Mouse (Mus musculus): Measurements from ENCODE around the gene Scamp5. TPM values are rescaled to one million over a fixed set of nuclear protein-coding genes. Genes with fewer than 3 reads are reported as not detected.

The Scamp5 gene
- polyA plus RNA-seq, 1 experiment, result 76.4 TPM

DNA sequence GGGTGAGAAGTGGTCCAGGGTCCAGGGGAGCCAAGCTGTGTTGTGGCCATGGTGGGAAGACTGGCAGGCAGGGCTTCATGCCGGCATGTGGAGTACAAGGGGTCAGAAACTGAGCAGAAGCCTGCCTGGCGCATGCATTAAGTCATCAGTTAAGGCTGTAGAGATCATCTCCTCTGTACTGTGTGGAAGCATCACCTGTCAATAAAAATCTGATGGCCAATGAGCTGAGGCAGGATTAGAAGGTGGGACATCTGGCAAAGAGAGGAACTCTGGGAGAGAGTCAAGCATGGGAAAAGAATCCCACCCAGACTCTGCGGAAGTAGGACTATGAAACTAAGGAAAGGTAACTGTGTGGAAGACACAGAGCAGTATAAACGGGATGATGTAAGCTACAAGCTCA, 14.3 kb downstream of the Scamp5 start:
- no peak overlapping the region for H3K27ac ChIP-seq (ENCODE audit: insufficient read depth, low read depth, low read length)
- no peaks in the 10 kb centered on the region for H3K4me1 ChIP-seq (ENCODE audit: control insufficient read depth, insufficient read depth, low read length)
- H3K36me3 ChIP-seq (ENCODE audit: control insufficient read depth, insufficient read depth, low read length), result no peaks in the 10 kb centered on the region
- H3K4me3 ChIP-seq (ENCODE audit: insufficient read depth, low read depth, low read length), result no peak overlapping the region
- no peak for DNase-seq
- H3K27me3 ChIP-seq (replicated peaks; ENCODE audit: control insufficient read depth, insufficient read depth, low read length), result no peaks in the 10 kb centered on the region
- TF ChIP-seq CTCF (conservative IDR thresholded peaks at IDR 0.05; ENCODE audit: insufficient read depth, insufficient read length, low read depth, low read length) (no peak), POLR2A (IDR thresholded peaks at IDR 0.05; ENCODE audit: low read depth, low read length) (no peak)
- WGBS, result 82% methylated on average over 4 of the region's 4 CpGs

DNA sequence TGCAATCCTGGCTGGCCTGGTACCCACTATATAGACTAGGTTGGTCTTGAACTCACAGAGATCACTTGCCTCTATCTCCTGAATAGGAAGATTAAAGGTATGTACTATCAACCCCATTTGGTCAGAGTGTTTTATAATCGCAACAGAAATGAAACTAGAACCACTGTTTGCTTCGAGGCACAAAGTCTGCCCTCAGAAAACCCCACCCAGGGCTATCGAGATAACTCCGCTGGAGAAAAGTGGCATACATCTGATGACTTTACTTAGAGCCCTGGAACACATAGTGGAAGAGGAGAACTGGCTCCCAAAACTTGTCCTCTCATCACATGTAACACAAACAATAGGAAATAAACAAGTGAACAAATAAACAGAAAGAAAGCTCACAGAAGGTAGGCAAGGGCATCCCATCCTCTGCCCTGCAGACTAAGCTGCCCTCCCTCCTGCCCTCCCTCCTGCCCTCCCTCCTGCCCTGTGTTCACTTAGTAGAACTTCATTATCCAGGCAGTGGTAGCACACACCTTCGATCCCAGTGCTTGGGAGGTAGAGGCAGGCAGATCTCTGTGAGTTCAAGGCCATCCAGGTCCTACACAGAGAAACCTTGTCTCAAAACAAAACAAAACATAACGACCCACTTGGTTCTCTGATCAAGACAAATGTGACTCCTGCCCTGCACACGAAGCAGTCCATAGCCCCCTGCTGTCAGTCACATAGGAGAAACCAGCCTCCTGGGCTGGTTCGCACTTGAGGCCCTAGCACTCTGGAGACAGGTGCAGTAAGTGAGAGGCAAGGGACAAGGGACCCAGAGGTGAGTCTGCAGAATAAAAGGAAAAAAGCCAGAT, 15.0 kb downstream of the Scamp5 start:
- 75% methylated on average over 8 of the region's 8 CpGs for WGBS

DNA sequence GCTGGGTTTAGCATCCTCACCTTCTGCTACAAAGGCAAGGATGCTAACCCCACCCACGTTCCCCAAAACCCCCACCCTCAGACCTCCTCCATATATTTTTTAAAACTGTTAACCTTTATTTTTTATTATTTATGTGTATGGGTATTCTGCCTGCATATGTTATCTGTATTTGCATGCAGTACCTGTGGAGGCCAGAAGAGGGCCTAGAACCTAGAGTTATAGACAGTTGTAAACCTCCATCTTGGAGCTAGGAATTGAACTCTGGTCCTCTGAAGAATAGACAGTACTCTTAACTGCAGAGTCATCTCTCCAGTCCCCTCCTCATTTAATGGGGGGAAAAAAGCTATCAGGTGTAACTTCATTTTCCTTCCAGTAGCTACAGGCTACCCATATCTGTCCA, 18.1 kb downstream of the Scamp5 start:
- H3K4me3 ChIP-seq (ENCODE audit: insufficient read depth, low read depth, low read length), result no peak overlapping the region
- no peaks in the 10 kb centered on the region for H3K36me3 ChIP-seq (ENCODE audit: control insufficient read depth, insufficient read depth, low read length)
- DNase-seq, result no peak
- H3K27me3 ChIP-seq (replicated peaks; ENCODE audit: control insufficient read depth, insufficient read depth, low read length), result no peaks in the 10 kb centered on the region
- TF ChIP-seq CTCF (conservative IDR thresholded peaks at IDR 0.05; ENCODE audit: insufficient read depth, insufficient read length, low read depth, low read length) (no peak), POLR2A (IDR thresholded peaks at IDR 0.05; ENCODE audit: low read depth, low read length) (no peak)
- no peak overlapping the region for H3K27ac ChIP-seq (ENCODE audit: insufficient read depth, low read depth, low read length)
- H3K4me1 ChIP-seq (ENCODE audit: control insufficient read depth, insufficient read depth, low read length), result no peaks in the 10 kb centered on the region
- WGBS, result 58% methylated on average over 1 of the region's 1 CpGs

More for the DNA sequence above, 15.0 kb downstream of the Scamp5 start:
- H3K27ac ChIP-seq (ENCODE audit: insufficient read depth, low read depth, low read length), result no peak overlapping the region
- H3K36me3 ChIP-seq (ENCODE audit: control insufficient read depth, insufficient read depth, low read length), result no peaks in the 10 kb centered on the region
- TF ChIP-seq POLR2A (IDR thresholded peaks at IDR 0.05; ENCODE audit: low read depth, low read length) (no peak), CTCF (conservative IDR thresholded peaks at IDR 0.05; ENCODE audit: insufficient read depth, insufficient read length, low read depth, low read length) (no peak)
- H3K4me3 ChIP-seq (ENCODE audit: insufficient read depth, low read depth, low read length), result no peak overlapping the region
- DNase-seq, result no peak
- H3K27me3 ChIP-seq (replicated peaks; ENCODE audit: control insufficient read depth, insufficient read depth, low read length), result no peaks in the 10 kb centered on the region
- no peaks in the 10 kb centered on the region for H3K4me1 ChIP-seq (ENCODE audit: control insufficient read depth, insufficient read depth, low read length)

DNA sequence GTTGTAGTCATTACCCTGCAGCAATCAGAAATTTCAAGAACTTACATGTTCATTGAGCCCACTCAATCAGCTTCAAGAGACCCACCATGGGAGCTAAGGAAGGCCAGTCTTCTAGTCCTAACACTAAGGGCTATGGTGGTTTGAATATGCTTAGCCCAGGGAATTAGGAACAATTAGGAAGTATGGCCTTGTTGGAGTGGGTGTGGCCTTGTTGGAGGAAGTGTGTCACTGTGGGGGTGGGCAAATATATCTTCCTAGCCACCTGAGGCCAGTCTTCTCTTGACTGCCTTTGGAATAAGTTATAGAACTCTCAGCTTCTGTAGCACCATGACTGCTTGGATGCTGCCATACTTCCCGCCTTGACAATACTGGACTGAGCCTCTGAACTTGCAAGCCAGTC, 27.2 kb downstream of the Scamp5 start:
- Histone ChIP-seq H3K27me3 (replicated peaks; ENCODE audit: control insufficient read depth, insufficient read depth, low read length) (no peaks in the 10 kb centered on the region), H3K4me1 (ENCODE audit: control insufficient read depth, insufficient read depth, low read length) (peaks cover 16% of the 10 kb centered on the region), H3K4me3 (ENCODE audit: insufficient read depth, low read depth, low read length) (no peak overlapping the region), H3K36me3 (ENCODE audit: control insufficient read depth, insufficient read depth, low read length) (no peaks in the 10 kb centered on the region; the same call in 1 of the 2 replicates), H3K27ac (ENCODE audit: insufficient read depth, low read depth, low read length) (no peak overlapping the region)
- no peak for DNase-seq
- TF ChIP-seq CTCF (conservative IDR thresholded peaks at IDR 0.05; ENCODE audit: insufficient read depth, insufficient read length, low read depth, low read length), result no peak
- TF ChIP-seq POLR2A (IDR thresholded peaks at IDR 0.05; ENCODE audit: low read depth, low read length), result no peak
- WGBS, result 97% methylated on average over 1 of the region's 1 CpGs

DNA sequence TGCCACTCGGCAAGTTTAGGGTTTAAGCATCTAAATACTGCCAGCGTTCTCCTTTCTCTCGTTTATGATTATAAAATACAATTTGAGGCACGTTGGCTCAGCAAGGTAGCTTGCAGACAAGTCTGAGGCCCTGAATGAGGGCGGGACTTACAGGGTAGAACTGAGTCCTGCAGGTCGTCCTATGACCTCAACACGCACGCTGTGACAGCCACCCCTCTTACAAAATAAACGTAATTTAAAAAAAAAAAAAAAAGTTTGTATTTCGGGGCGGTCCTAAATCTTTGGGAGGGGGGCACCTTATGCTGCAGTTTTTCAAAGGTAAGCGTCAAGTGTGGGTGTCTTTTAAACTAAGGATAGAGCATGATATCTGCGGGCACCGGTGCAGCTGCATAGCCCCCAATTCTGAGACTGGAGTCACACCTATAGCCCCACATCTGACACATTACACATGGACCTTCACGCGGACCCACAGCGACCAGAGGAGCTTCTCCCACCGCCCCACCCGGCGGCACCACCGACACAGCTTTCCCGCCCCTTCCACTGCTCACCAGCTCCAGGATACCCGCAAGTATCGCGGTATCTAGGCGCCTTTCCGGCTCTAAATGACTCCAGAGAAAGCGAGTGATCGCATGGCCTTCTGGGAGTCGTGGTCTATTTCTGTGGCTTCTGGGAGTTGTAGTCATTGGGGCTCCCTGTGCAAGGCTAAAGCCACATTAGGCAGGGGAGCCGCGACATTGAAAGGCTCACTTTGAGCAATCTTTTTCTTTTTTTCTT, 28.2 kb downstream of the Scamp5 start, which contains the start of gene Ppcdc:
TSS of gene Ppcdc (minus strand) at position 603 of the 774 bp plus-strand sequence.
- H3K4me1 ChIP-seq (ENCODE audit: control insufficient read depth, insufficient read depth, low read length), result peaks cover 16% of the 10 kb centered on the region
- no peaks in the 10 kb centered on the region; the same call in 1 of the 2 replicates for H3K36me3 ChIP-seq (ENCODE audit: control insufficient read depth, insufficient read depth, low read length)
- TF ChIP-seq CTCF (conservative IDR thresholded peaks at IDR 0.05; ENCODE audit: insufficient read depth, insufficient read length, low read depth, low read length) (no peak), POLR2A (IDR thresholded peaks at IDR 0.05; ENCODE audit: low read depth, low read length) (peak; percentile 72)
- peak within 1 kb of the TSS; percentile 90 for H3K4me3 ChIP-seq (ENCODE audit: insufficient read depth, low read depth, low read length)
- DNase-seq, result peak; percentile 98
- no peaks in the 10 kb centered on the region for H3K27me3 ChIP-seq (replicated peaks; ENCODE audit: control insufficient read depth, insufficient read depth, low read length)
- WGBS, result 2% methylated on average over 32 of the region's 32 CpGs
- H3K27ac ChIP-seq (ENCODE audit: insufficient read depth, low read depth, low read length), result peak within 1 kb of the TSS; percentile 68

DNA sequence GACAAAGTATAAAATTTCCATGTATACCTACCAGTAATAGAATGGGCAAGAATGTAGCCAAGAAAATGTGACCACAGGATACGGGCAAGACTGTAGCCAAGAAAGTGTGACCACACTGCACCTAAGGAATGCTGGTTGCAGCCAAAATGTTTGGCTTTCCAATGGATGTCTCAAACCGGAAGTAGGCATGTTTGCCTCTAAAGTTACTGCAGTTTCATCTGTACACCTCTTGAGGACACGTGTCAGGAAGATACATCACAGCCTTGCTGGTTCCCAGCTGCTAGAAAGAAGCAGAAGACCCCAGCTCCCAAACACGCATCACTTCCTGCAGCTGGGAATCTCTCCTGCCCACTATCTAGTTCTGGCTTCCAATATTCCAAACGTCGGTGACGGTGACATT, 28.8 kb downstream of the Scamp5 start:
- Histone ChIP-seq H3K27me3 (replicated peaks; ENCODE audit: control insufficient read depth, insufficient read depth, low read length) (no peaks in the 10 kb centered on the region), H3K36me3 (ENCODE audit: control insufficient read depth, insufficient read depth, low read length) (no peaks in the 10 kb centered on the region; the same call in 1 of the 2 replicates), H3K4me1 (ENCODE audit: control insufficient read depth, insufficient read depth, low read length) (peaks cover 16% of the 10 kb centered on the region), H3K4me3 (ENCODE audit: insufficient read depth, low read depth, low read length) (peak overlapping the region; percentile 90; the same call in 1 of the 2 replicates), H3K27ac (ENCODE audit: insufficient read depth, low read depth, low read length) (peak overlapping the region; percentile 68; the same call in 1 of the 2 replicates)
- peak; percentile 29 for DNase-seq
- 19% methylated on average over 7 of the region's 7 CpGs for WGBS
- no peak for TF ChIP-seq CTCF (conservative IDR thresholded peaks at IDR 0.05; ENCODE audit: insufficient read depth, insufficient read length, low read depth, low read length)
- no peak for TF ChIP-seq POLR2A (IDR thresholded peaks at IDR 0.05; ENCODE audit: low read depth, low read length)

All from kidney, adult 2 months (tissue).